Comparison of ENCODE assay signal across 7 mouse cellular contexts in the genomic region with DNA sequence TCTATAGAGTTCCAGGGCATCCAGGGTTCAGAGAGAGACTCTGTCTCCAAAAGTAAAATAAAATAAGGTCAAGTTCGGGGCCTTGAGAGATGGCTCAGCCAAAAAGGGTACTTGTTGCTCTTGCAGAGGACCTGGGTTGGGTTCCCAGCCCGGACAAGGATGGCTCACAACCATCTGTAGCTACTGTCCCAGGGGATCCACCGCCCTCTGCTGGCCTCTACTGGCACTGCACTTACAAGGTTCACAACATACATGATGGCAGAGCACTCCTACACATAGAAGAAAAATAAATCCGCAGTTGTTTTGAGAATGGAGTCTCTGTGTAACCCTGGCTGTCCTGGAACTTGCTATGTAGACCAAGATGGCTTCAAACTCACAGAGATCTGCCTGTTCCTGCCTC. TPM values are rescaled to one million over a fixed set of nuclear protein-coding genes. Genes with fewer than 3 reads are reported as not detected.
DNase-seq lines count a peak whose midpoint lies in the region; ATAC-seq and TF ChIP-seq lines count a peak whose summit lies in the region.

No protein-coding gene starts in this region.

- peaks cover 4% of the 10 kb centered on the region; the same call in 1 of the 2 replicates for H3K4me1 ChIP-seq in hindbrain, postnatal 0 days (ENCODE audit: insufficient read depth, low read length)
- H3K4me1 ChIP-seq in hindbrain, embryonic 13.5 days (replicated peaks), result peaks cover 12% of the 10 kb centered on the region
- peaks cover 21% of the 10 kb centered on the region for H3K4me1 ChIP-seq in E14TG2a.4 (replicated peaks; ENCODE audit: low read depth, low read length)

- ATAC-seq in hindbrain, postnatal 0 days, result no peak
- ATAC-seq in hindbrain, embryonic 13.5 days (ENCODE audit: low FRiP score), result no peak

- H3K9me3 ChIP-seq in hindbrain, postnatal 0 days (ENCODE audit: low read length), result no peaks in the 10 kb centered on the region
- H3K9me3 ChIP-seq in hindbrain, embryonic 13.5 days, result peaks cover 3% of the 10 kb centered on the region; the same call in 1 of the 2 replicates
- H3K9me3 ChIP-seq in E14TG2a.4 (ENCODE audit: low read length), result no peaks in the 10 kb centered on the region

- no peak overlapping the region for H3K4me3 ChIP-seq in hindbrain, postnatal 0 days (ENCODE audit: low read length)
- H3K4me3 ChIP-seq in hindbrain, embryonic 13.5 days, result no peak overlapping the region
- H3K4me3 ChIP-seq in E14TG2a.4 (replicated peaks; ENCODE audit: low read length), result no peak overlapping the region

- no peak overlapping the region for H3K27ac ChIP-seq in hindbrain, postnatal 0 days
- no peak overlapping the region for H3K27ac ChIP-seq in hindbrain, embryonic 13.5 days

- H3K9ac ChIP-seq in hindbrain, postnatal 0 days (replicated peaks; ENCODE audit: low read length), result no peak overlapping the region
- H3K9ac ChIP-seq in hindbrain, embryonic 13.5 days, result no peak overlapping the region

- DNase-seq in hindbrain, postnatal 0 days (ENCODE audit: low spot score), result no peak
- DNase-seq in ZHBTc4 (ENCODE audit: low read depth, low spot score), result peak; percentile 88
- DNase-seq in lung, postnatal 14 days, result peak; percentile 39
- no peak for DNase-seq in frontal cortex, adult 2 months (ENCODE audit: extremely low spot score in 1 of 2, low spot score in 1 of 2)
- DNase-seq in frontal cortex, postnatal 14 days (ENCODE audit: low spot score in 2 of 2), result no peak

- no peak overlapping the region for H3K4me2 ChIP-seq in hindbrain, postnatal 0 days (ENCODE audit: low read depth, low read length)
- no peak overlapping the region for H3K4me2 ChIP-seq in hindbrain, embryonic 13.5 days

- H3K27me3 ChIP-seq in hindbrain, postnatal 0 days (ENCODE audit: insufficient read depth, low read length), result no peaks in the 10 kb centered on the region
- no peaks in the 10 kb centered on the region for H3K27me3 ChIP-seq in hindbrain, embryonic 13.5 days
- H3K27me3 ChIP-seq in E14TG2a.4 (ENCODE audit: insufficient read depth, low read length), result no peaks in the 10 kb centered on the region

- TF ChIP-seq CTCF in hindbrain, postnatal 0 days (IDR thresholded peaks at IDR 0.05; ENCODE audit: low read depth), result peak; percentile 59
- peak; percentile 90 for TF ChIP-seq CTCF in E14TG2a.4 (conservative IDR thresholded peaks at IDR 0.05; ENCODE audit: low read length)

- WGBS in hindbrain, postnatal 0 days, result 74% methylated on average over 4 of the region's 4 CpGs
- 76% methylated on average over 4 of the region's 4 CpGs for WGBS in hindbrain, embryonic 13.5 days

- H3K36me3 ChIP-seq in hindbrain, postnatal 0 days (ENCODE audit: insufficient read depth, low read length), result peaks cover 11% of the 10 kb centered on the region
- H3K36me3 ChIP-seq in hindbrain, embryonic 13.5 days, result peaks cover 48% of the 10 kb centered on the region
- peaks cover 44% of the 10 kb centered on the region for H3K36me3 ChIP-seq in E14TG2a.4 (ENCODE audit: insufficient read depth, low read length)

RNA-seq across cellular contexts. Expression of gene Cby1, which starts 2.9 kb away (rescaled TPM):
- 48.2 and 54.2 TPM in 2 replicates for total RNA-seq in hindbrain, postnatal 0 days (2014; rRNA removed)
- polyA plus RNA-seq in hindbrain, postnatal 0 days (2015; fragmentation: Nextera tagmentation; extraction: Ambion mirVana), result 91.5 and 92.0 TPM in 2 replicates
- polyA plus RNA-seq in hindbrain, embryonic 13.5 days (2015; fragmentation: Nextera tagmentation; extraction: Ambion mirVana), result 84.2 and 85.8 TPM in 2 replicates
- 39.3 and 45.0 TPM in 2 replicates for polyA plus RNA-seq in frontal cortex, adult 2 months (2012; rRNA removed)

RNA-seq across cellular contexts. Expression of gene Fam227a, which starts 3.1 kb away (rescaled TPM):
- total RNA-seq in hindbrain, postnatal 0 days (2014; rRNA removed), result 6.4 and 8.4 TPM in 2 replicates
- 2.1 and 3.1 TPM in 2 replicates for polyA plus RNA-seq in hindbrain, postnatal 0 days (2015; fragmentation: Nextera tagmentation; extraction: Ambion mirVana)
- polyA plus RNA-seq in hindbrain, embryonic 13.5 days (2015; fragmentation: Nextera tagmentation; extraction: Ambion mirVana), result 5.4 and 5.6 TPM in 2 replicates
- 15.8 and 19.0 TPM in 2 replicates for polyA plus RNA-seq in frontal cortex, adult 2 months (2012; rRNA removed)

RNA-seq across cellular contexts. Expression of gene Tomm22, which starts 8.8 kb away (rescaled TPM):
- total RNA-seq in hindbrain, postnatal 0 days (2014; rRNA removed), result 139 and 149 TPM in 2 replicates
- polyA plus RNA-seq in hindbrain, postnatal 0 days (2015; fragmentation: Nextera tagmentation; extraction: Ambion mirVana), result 239 and 241 TPM in 2 replicates
- 246 and 253 TPM in 2 replicates for polyA plus RNA-seq in hindbrain, embryonic 13.5 days (2015; fragmentation: Nextera tagmentation; extraction: Ambion mirVana)
- polyA plus RNA-seq in frontal cortex, adult 2 months (2012; rRNA removed), result 92.3 and 97.1 TPM in 2 replicates

RNA-seq across cellular contexts. Expression of gene Josd1, which starts 25.9 kb away (rescaled TPM):
- 53.3 and 57.9 TPM in 2 replicates for total RNA-seq in hindbrain, postnatal 0 days (2014; rRNA removed)
- polyA plus RNA-seq in hindbrain, postnatal 0 days (2015; fragmentation: Nextera tagmentation; extraction: Ambion mirVana), result 18.1 and 20.0 TPM in 2 replicates
- polyA plus RNA-seq in hindbrain, embryonic 13.5 days (2015; fragmentation: Nextera tagmentation; extraction: Ambion mirVana), result 19.1 and 20.2 TPM in 2 replicates
- polyA plus RNA-seq in frontal cortex, adult 2 months (2012; rRNA removed), result 53.0 and 53.8 TPM in 2 replicates

RNA-seq across cellular contexts. Expression of gene Gtpbp1, which starts 28.8 kb away (rescaled TPM):
- 88.2 and 91.7 TPM in 2 replicates for total RNA-seq in hindbrain, postnatal 0 days (2014; rRNA removed)
- polyA plus RNA-seq in hindbrain, postnatal 0 days (2015; fragmentation: Nextera tagmentation; extraction: Ambion mirVana), result 36.7 and 38.3 TPM in 2 replicates
- polyA plus RNA-seq in hindbrain, embryonic 13.5 days (2015; fragmentation: Nextera tagmentation; extraction: Ambion mirVana), result 44.8 and 45.2 TPM in 2 replicates
- polyA plus RNA-seq in frontal cortex, adult 2 months (2012; rRNA removed), result 45.0 and 46.6 TPM in 2 replicates

Comparison
In these comparisons a context has a peak if more than half of its experiments do, and no peak if none do; other contexts are left out.
1. DNase-seq: peak in ZHBTc4 (single experiment) and lung, postnatal 14 days (single experiment); none in hindbrain, postnatal 0 days (single experiment), frontal cortex, adult 2 months (0 of 2) and frontal cortex, postnatal 14 days (0 of 2).